Mouse (Mus musculus): ENCODE data around the gene Gm44511. TPM values are rescaled to one million over a fixed set of nuclear protein-coding genes. Genes with fewer than 3 reads are reported as not detected.
"Not testable (repeated sequence)": the region's sequence is repeated elsewhere in the genome, so short reads cannot be mapped to it uniquely, and the experiment has no call there.

Gm44511 gene
- polyA plus RNA-seq, 1 experiment from 2014 or later = not detected

DNA sequence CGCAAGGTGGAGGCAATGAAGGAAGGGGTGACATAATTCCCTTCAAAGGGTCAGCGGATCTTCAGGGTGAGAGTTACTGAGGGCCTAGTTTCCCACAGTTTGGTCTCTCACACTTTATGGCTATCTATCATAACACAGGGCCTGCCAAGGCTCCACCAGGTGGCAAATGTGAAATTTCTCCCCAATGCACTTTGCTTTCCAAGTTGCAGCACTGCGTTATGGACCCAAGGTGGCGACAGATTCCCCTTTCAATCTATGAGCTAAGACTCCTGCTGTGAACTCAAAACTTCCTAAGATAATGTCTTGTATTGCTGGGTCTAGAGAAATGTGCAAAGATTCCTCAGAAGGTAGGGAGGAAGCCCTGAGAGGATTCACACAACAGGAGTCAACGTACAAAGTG lies 17.6 kb downstream of the Gm44511 start:
- no peak overlapping the region for H3K9ac ChIP-seq (ENCODE audit: low read depth, low read length)
- no peak for ATAC-seq (replicated peaks; ENCODE audit: low FRiP score)
- 83% methylated on average over 5 of the region's 5 CpGs for WGBS
- no peaks in the 10 kb centered on the region for H3K36me3 ChIP-seq (ENCODE audit: control insufficient read depth, insufficient read depth, low read length)
- no peak for DNase-seq (ENCODE audit: low spot score)
- H3K4me2 ChIP-seq = no peak overlapping the region
- no peaks in the 10 kb centered on the region for H3K9me3 ChIP-seq (ENCODE audit: control insufficient read depth, low read length)
- no peak overlapping the region for H3K27ac ChIP-seq (ENCODE audit: low read depth, low read length)
- H3K4me1 ChIP-seq (replicated peaks; ENCODE audit: control insufficient read depth, insufficient read depth, low read length) = no peaks in the 10 kb centered on the region
- no peaks in the 10 kb centered on the region for H3K27me3 ChIP-seq (replicated peaks; ENCODE audit: control insufficient read depth, insufficient read depth, low read length)
- no peak overlapping the region for H3K4me3 ChIP-seq (ENCODE audit: low read depth, low read length)

DNA sequence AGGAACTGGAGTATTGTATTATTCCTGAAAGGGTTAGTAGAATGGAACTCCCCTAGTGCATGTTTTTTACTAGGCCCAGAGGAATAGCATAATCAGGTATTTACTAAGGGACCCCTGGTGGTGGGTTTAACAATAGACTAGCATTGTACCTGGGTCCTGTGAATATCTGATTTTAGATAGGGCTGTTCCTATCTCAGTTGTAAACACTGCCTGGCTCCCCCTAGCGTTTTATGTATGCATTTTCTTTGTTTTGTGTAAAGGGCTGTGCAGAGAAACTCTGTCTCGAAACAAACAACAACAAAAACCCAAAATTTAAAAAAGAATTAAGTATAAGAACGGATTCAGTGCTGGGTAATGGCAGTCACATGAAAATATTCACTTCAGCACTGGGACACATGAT lies 19.1 kb downstream of the Gm44511 start:
- H3K4me2 ChIP-seq = no peak overlapping the region
- DNase-seq (ENCODE audit: low spot score) (no peak), ATAC-seq (replicated peaks; ENCODE audit: low FRiP score) (no peak)
- H3K36me3 ChIP-seq (ENCODE audit: control insufficient read depth, insufficient read depth, low read length) = no peaks in the 10 kb centered on the region
- H3K9me3 ChIP-seq (ENCODE audit: control insufficient read depth, low read length) = no peaks in the 10 kb centered on the region
- H3K27ac ChIP-seq (ENCODE audit: low read depth, low read length) = no peak overlapping the region
- no peaks in the 10 kb centered on the region for H3K4me1 ChIP-seq (replicated peaks; ENCODE audit: control insufficient read depth, insufficient read depth, low read length)
- H3K27me3 ChIP-seq (replicated peaks; ENCODE audit: control insufficient read depth, insufficient read depth, low read length) = no peaks in the 10 kb centered on the region
- no peak overlapping the region for H3K9ac ChIP-seq (ENCODE audit: low read depth, low read length)
- WGBS = 65% methylated on average over 3 of the region's 3 CpGs
- H3K4me3 ChIP-seq (ENCODE audit: low read depth, low read length) = no peak overlapping the region

DNA sequence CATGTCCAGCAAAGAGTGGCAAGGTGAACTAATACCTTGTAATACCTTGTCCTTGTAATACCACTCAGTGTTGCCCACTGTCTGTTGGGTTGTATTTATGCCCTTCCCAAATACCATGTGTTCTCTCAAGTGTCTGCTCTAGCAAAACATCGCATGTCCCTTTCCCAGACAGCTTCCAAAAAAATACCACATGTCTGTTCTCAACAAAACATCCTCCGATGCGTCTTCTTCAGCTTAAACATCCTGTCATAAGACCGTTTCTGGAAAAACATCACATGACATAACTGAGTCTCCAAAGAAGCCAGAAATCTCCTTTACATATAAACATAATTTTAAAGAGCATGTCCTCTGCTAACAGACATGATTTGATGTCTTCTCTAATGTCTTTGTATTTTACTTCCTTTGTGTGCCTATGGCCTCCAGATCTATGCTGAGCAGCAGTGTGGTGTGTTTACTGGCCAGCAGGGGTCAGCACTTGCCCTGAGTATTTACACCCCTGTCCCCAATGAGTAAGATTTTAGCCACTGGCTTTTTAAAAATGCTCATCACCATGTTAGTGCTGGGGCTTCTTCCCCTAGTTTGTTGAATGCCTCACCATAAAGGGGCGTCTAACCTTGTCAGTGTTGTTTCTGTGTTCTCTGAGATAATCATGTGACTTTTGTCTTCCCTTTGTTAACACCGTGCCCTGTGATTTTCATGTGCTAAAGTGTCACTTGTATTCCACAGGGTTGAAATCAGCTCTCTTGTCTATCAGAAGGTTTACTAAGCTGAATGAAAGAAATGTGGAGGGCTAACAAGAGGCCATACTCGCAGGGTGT lies 21.1 kb downstream of the Gm44511 start:
- not testable (repeated sequence) for H3K4me2 ChIP-seq; H3K36me3 ChIP-seq (ENCODE audit: control insufficient read depth, insufficient read depth, low read length); H3K9me3 ChIP-seq (ENCODE audit: control insufficient read depth, low read length); H3K4me1 ChIP-seq (replicated peaks; ENCODE audit: control insufficient read depth, insufficient read depth, low read length); H3K27me3 ChIP-seq (replicated peaks; ENCODE audit: control insufficient read depth, insufficient read depth, low read length); H3K27ac ChIP-seq (ENCODE audit: low read depth, low read length); H3K4me3 ChIP-seq (ENCODE audit: low read depth, low read length); DNase-seq (ENCODE audit: low spot score); H3K9ac ChIP-seq (ENCODE audit: low read depth, low read length)
- 0 out of 2 replicates have a peak, but pooled peaks have one; percentile 16 for ATAC-seq (replicated peaks; ENCODE audit: low FRiP score)
- WGBS = 66% methylated on average over 7 of the region's 7 CpGs

DNA sequence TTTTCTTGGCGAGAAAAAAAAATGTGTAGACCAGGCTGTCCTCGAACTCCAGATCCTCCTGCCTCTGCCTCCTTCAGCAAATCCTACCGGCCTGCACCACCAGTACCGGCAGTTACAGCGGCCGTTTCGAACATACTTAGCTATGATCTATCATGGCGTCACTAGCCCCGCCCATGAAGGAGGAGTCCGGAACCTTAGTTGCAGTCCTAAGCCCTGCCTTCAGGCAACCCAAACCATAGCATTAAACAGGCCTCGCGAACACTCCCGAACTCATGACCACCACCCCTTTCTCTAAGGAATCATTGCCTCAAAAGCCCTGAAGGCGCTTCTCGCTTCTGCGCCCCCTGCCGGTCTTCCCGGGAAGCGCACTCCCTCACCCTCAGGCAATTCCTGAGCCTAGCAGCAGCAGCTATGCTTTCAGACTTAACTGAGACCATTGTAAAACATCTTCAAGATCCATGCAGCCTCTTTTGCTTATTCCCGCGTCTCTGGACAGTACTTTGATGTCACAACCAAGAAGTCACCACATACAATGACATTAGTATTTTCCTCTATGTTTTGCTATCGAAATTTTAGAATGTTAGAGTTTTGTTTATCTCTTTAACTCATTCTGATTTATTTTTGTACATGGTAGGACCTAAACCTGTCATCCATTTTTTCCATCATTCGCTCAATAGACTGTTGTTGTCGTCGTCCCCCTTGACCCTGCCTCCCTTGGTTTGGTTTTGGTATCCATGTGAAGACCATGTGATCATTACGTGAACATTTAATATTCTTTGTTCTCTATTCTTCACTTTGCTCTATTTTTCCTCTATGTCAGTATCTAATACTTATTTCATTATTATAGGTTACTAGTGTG lies 22.9 kb downstream of the Gm44511 start:
- H3K9ac ChIP-seq (ENCODE audit: low read depth, low read length) = no peak overlapping the region

DNA sequence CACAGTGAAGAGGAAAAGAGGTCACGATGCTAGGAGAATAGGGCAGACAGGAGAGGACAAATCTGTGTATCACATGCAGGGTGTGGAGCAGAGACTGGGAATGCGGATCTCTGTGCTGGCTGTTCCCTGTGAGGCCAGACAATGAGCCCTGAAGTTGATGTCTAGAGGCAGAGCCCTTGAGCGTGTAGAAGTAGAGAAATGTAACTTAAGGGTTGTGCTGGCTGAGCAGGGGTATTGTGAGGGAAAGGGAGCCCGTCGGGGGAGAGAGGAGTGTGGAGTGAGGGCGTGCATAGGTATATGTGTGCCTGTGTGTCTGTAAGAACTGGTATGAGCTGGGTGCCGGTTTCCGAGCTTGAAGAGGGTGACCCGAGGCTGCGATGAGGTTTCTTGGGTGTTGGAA lies 23.6 kb downstream of the Gm44511 start:
- ATAC-seq (replicated peaks; ENCODE audit: low FRiP score) (peak; percentile 24), DNase-seq (ENCODE audit: low spot score) (no peak)
- H3K9ac ChIP-seq (ENCODE audit: low read depth, low read length) = peak overlapping the region; percentile 51
- peak overlapping the region; percentile 47 for H3K4me3 ChIP-seq (ENCODE audit: low read depth, low read length)
- no peaks in the 10 kb centered on the region for H3K36me3 ChIP-seq (ENCODE audit: control insufficient read depth, insufficient read depth, low read length)
- 22% methylated on average over 10 of the region's 10 CpGs for WGBS
- H3K9me3 ChIP-seq (ENCODE audit: control insufficient read depth, low read length) = no peaks in the 10 kb centered on the region
- no peak overlapping the region for H3K27ac ChIP-seq (ENCODE audit: low read depth, low read length)
- peaks cover 9% of the 10 kb centered on the region for H3K4me1 ChIP-seq (replicated peaks; ENCODE audit: control insufficient read depth, insufficient read depth, low read length)
- H3K4me2 ChIP-seq = peak overlapping the region; percentile 69
- no peaks in the 10 kb centered on the region for H3K27me3 ChIP-seq (replicated peaks; ENCODE audit: control insufficient read depth, insufficient read depth, low read length)

More for the DNA sequence above, 22.9 kb downstream of the Gm44511 start:
- Histone ChIP-seq H3K36me3 (ENCODE audit: control insufficient read depth, insufficient read depth, low read length) (no peaks in the 10 kb centered on the region), H3K4me2 (peak overlapping the region; percentile 69), H3K4me3 (ENCODE audit: low read depth, low read length) (peak overlapping the region; percentile 47), H3K9me3 (ENCODE audit: control insufficient read depth, low read length) (no peaks in the 10 kb centered on the region), H3K27me3 (replicated peaks; ENCODE audit: control insufficient read depth, insufficient read depth, low read length) (no peaks in the 10 kb centered on the region), H3K27ac (ENCODE audit: low read depth, low read length) (no peak overlapping the region), H3K4me1 (replicated peaks; ENCODE audit: control insufficient read depth, insufficient read depth, low read length) (peaks cover 4% of the 10 kb centered on the region)
- WGBS = 7% methylated on average over 26 of the region's 26 CpGs
- ATAC-seq (replicated peaks; ENCODE audit: low FRiP score) (peak; percentile 87), DNase-seq (ENCODE audit: low spot score) (peak; percentile 100)

DNA sequence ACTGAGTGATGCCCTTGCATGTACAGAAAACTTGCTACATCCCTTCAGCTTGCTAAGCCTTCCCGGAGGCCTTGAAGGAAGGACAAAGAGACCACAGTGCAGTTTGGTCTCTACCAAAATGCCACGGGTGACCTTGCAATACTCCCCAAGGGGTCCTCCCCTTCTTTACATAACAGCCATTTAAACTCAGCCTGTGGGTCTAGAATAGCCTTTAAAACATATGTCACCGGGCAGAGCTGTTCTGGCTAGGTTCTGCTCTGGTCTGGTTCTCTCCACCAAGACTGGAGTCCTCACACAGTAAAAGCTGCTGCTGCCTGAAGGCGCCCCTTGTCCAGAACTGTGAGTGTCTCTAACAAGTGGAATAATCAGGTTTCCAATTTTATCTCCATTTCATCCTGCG lies 25.4 kb downstream of the Gm44511 start:
- H3K27me3 ChIP-seq (replicated peaks; ENCODE audit: control insufficient read depth, insufficient read depth, low read length); H3K9me3 ChIP-seq (ENCODE audit: control insufficient read depth, low read length); H3K4me3 ChIP-seq (ENCODE audit: low read depth, low read length); H3K27ac ChIP-seq (ENCODE audit: low read depth, low read length); H3K9ac ChIP-seq (ENCODE audit: low read depth, low read length); H3K4me2 ChIP-seq; DNase-seq (ENCODE audit: low spot score); ATAC-seq (replicated peaks; ENCODE audit: low FRiP score); H3K36me3 ChIP-seq (ENCODE audit: control insufficient read depth, insufficient read depth, low read length): not testable (repeated sequence)
- WGBS = 90% methylated on average over 5 of the region's 5 CpGs
- peaks cover 13% of the 10 kb centered on the region for H3K4me1 ChIP-seq (replicated peaks; ENCODE audit: control insufficient read depth, insufficient read depth, low read length)

DNA sequence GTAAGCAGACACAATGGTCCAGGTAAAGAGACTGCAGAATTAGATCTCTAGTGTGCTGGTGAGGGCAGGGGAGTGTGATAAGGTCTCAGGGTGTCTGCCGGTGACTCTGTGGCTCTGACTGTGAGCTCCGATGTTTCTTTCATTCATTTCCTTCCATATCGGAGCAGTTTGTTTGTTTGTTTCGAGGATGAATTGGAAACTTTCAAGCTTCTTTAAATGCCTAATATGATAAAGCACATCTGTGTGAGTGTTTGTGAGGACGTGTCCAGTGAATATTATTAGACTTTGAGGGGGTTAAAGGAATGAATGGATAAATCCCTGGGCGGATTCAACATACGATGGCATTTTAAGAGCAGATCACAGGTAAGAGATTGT lies 26.2 kb downstream of the Gm44511 start:
- no peak for DNase-seq (ENCODE audit: low spot score)
- peak overlapping the region; percentile 69 for H3K4me2 ChIP-seq
- H3K4me1 ChIP-seq (replicated peaks; ENCODE audit: control insufficient read depth, insufficient read depth, low read length) = peaks cover 13% of the 10 kb centered on the region
- no peaks in the 10 kb centered on the region for H3K36me3 ChIP-seq (ENCODE audit: control insufficient read depth, insufficient read depth, low read length)
- H3K27me3 ChIP-seq (replicated peaks; ENCODE audit: control insufficient read depth, insufficient read depth, low read length) = no peaks in the 10 kb centered on the region
- peak overlapping the region; percentile 66 for H3K4me3 ChIP-seq (ENCODE audit: low read depth, low read length)
- peak overlapping the region; percentile 57; the same call in 1 of the 2 replicates for H3K9ac ChIP-seq (ENCODE audit: low read depth, low read length)
- ATAC-seq (replicated peaks; ENCODE audit: low FRiP score) = no peak
- H3K27ac ChIP-seq (ENCODE audit: low read depth, low read length) = no peak overlapping the region
- no peaks in the 10 kb centered on the region for H3K9me3 ChIP-seq (ENCODE audit: control insufficient read depth, low read length)
- 27% methylated on average over 7 of the region's 7 CpGs for WGBS

DNA sequence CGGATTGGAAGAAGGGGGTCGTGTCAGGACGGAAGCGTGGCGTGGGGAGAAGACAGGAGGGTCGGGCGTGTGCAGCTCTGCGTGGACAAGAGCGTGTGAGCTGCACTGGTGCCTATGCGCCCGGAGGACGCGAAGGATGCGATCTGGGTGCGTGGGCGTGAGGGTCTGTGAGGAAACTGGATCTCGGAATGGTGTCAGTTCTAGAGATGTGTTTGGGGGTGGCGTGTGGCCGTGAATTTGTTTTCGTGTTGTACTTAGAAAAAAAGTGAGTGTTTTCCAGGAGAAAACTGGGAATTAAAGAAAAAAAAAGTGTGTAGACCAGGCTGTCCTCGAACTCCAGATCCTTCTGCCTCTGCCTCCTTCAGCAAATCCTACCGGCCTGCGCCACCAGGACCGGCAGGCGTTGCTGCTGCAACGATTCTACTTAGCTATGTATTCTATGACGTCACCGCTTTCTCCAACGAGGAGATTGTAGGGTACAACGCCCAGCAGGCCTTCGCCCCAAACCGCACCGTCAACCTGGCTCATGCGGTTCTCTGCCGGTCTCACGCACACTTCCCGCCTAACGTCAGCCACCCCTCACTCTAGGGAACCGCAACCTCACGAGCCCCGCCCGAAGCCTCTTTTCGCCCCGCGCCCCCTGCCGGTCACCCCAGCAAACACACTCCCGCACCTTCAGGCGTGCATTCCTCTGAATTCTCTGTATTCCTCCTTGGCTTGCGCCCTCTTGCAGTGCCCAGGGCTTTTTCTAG lies 26.8 kb downstream of the Gm44511 start:
- under 1% methylated on average over 49 of the region's 49 CpGs for WGBS
- peak overlapping the region; percentile 68 for H3K9ac ChIP-seq (ENCODE audit: low read depth, low read length)
- peak overlapping the region; percentile 52 for H3K27ac ChIP-seq (ENCODE audit: low read depth, low read length)
- H3K4me1 ChIP-seq (replicated peaks; ENCODE audit: control insufficient read depth, insufficient read depth, low read length) = peaks cover 13% of the 10 kb centered on the region
- peak overlapping the region; percentile 81 for H3K4me2 ChIP-seq
- peak overlapping the region; percentile 66 for H3K4me3 ChIP-seq (ENCODE audit: low read depth, low read length)
- H3K27me3 ChIP-seq (replicated peaks; ENCODE audit: control insufficient read depth, insufficient read depth, low read length); H3K36me3 ChIP-seq (ENCODE audit: control insufficient read depth, insufficient read depth, low read length); H3K9me3 ChIP-seq (ENCODE audit: control insufficient read depth, low read length): not testable (repeated sequence)
- DNase-seq (ENCODE audit: low spot score) (peak; percentile 94), ATAC-seq (replicated peaks; ENCODE audit: low FRiP score) (peak; percentile 70)

All from liver, embryonic 11.5 days (tissue).